Mouse (Mus musculus) limb, embryonic 15.5 days (tissue): ENCODE data around the gene Fntb. TPM values are rescaled to one million over a fixed set of nuclear protein-coding genes. Genes with fewer than 3 reads are reported as not detected.

Experiments used
- ATAC-seq: fragments of 200-750 bp; cut with Nextera tagmentation; 2 replicates; pipeline ENCODE4 v1.8.0; 2017; ENCODE audit warnings: low read depth, moderate TSS enrichment; ENCODE audit not compliant: insufficient number of reproducible peaks, low FRiP score, low TSS enrichment
- H3K27ac ChIP-seq: fragments of 300-500 bp; sonication (generic); 2 replicates; pipeline ENCODE4 v1.5.1; 2015; ENCODE audit warnings: moderate library complexity, mild to moderate bottlenecking, inconsistent platforms
- H3K27me3 ChIP-seq: fragments of 300-500 bp; sonication (generic); 2 replicates; pipeline ENCODE4 v1.6.1; 2015; ENCODE audit warnings: inconsistent platforms
- H3K36me3 ChIP-seq: fragments of 300-500 bp; sonication (generic); 2 replicates; pipeline ENCODE4 v1.6.1; 2015; ENCODE audit warnings: inconsistent platforms
- H3K4me1 ChIP-seq: fragments of 300-500 bp; sonication (generic); 2 replicates; pipeline ENCODE4 v1.6.1; 2015; ENCODE audit warnings: inconsistent platforms
- H3K4me2 ChIP-seq: fragments of 300-500 bp; sonication (generic); 2 replicates; pipeline ENCODE4 v1.6.1; 2015; ENCODE audit warnings: mild to moderate bottlenecking, inconsistent platforms
- H3K4me3 ChIP-seq: fragments of 300-500 bp; sonication (generic); 2 replicates; pipeline ENCODE4 v1.5.1; 2015; ENCODE audit warnings: mild to moderate bottlenecking, inconsistent platforms
- H3K9ac ChIP-seq: fragments of 300-500 bp; sonication (generic); 2 replicates; pipeline ENCODE4 v1.6.1; 2015; ENCODE audit warnings: inconsistent platforms
- H3K9me3 ChIP-seq: fragments of 300-500 bp; sonication (generic); 2 replicates; pipeline ENCODE4 v1.6.1; 2016; ENCODE audit warnings: inconsistent platforms
- WGBS: fragments of 180-500 bp; shearing (Covaris S2); methylation state at CpG from one replicate; pipeline ENCODE4 v1.1.7; 2015; 5-methylcytosine and 5-hydroxymethylcytosine counted together
- polyA plus RNA-seq: library from polyadenylated mRNA; unstranded; fragments of >200 nt; fragmentation: Nextera tagmentation; extraction: Ambion mirVana; gene quantifications from 2 replicates; pipeline ENCODE4 v1.2.1, GENCODE M21; 2015

Fntb gene
- polyA plus RNA-seq, 1 experiment from 2014 or later = 47.7 TPM

DNA sequence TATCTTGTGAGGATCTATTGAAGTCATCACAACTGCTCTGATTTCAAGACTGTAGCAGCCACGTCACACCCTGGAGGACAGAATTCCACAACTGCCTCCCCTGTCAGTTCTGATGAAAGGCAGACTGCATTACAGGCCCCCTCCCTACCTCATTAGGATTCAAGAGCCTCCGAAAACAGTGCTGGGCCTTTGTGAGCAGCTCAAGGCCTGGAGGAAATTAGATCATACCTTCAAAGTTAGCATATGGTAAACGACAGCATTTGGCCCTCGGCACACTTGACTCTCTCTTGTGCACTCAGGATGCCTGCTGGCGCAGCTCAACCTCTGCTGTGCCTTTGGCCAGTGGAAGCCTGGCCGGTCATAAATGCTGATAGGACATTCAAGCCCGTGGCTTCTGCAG lies 130.4 kb downstream of the Fntb start:
- WGBS = 30% methylated on average over 7 of the region's 7 CpGs
- Histone ChIP-seq H3K36me3 (peaks cover 33% of the 10 kb centered on the region), H3K4me2 (no peak overlapping the region), H3K27me3 (no peaks in the 10 kb centered on the region), H3K4me3 (no peak overlapping the region), H3K9me3 (no peaks in the 10 kb centered on the region), H3K27ac (0 out of 2 replicates have a peak overlapping the region, but pooled peaks have one; percentile 22), H3K4me1 (peaks cover 15% of the 10 kb centered on the region; the same call in 1 of the 2 replicates), H3K9ac (no peak overlapping the region)
- ATAC-seq = 0 out of 2 replicates have a peak, but pooled peaks have one; percentile 23

DNA sequence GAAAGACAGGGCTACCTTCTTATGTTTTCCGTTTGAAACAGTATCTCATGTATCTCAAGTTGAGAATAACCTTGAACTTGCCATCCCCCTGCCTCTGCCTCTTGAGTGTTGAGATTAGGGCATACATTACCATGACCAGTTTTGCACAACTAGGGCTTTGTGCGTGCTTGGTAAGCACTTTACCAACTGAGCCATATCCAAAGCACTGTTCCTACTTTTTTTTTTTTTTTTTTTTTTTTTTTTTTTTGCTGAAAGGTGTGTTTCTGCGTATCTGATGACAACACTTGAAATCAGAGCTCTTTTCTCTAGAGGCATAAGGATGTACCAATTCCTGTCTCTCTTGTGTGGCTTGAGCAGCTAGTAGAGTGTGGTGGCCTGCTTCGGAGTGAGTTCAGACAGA lies 131.2 kb downstream of the Fntb start:
- Histone ChIP-seq H3K9me3 (no peaks in the 10 kb centered on the region), H3K4me2 (no peak overlapping the region), H3K36me3 (peaks cover 25% of the 10 kb centered on the region), H3K4me1 (peaks cover 15% of the 10 kb centered on the region; the same call in 1 of the 2 replicates), H3K27me3 (no peaks in the 10 kb centered on the region), H3K27ac (no peak overlapping the region), H3K9ac (no peak overlapping the region), H3K4me3 (no peak overlapping the region)
- no peak for ATAC-seq
- WGBS = 88% methylated on average over 4 of the region's 4 CpGs

DNA sequence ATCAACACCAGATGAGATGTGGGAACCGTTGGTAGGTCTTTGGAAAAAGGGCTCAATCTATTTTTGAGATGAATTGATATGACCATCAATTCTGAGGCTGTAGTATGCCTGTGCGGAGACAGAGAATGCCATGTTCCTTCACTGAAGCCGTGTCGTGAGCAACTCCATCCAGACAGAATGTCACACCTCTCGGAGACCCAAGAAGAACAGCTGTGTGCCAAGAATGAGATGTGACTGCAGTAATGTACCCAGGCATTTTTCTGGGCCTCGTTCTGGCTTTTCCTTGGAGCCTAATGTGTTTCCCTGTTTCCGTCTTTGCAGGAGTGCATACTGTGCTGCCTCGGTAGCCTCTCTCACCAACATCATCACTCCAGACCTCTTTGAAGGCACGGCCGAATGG lies 131.6 kb downstream of the Fntb start:
- H3K27me3 ChIP-seq = no peaks in the 10 kb centered on the region
- WGBS = 50% methylated on average over 10 of the region's 10 CpGs
- ATAC-seq = no peak

DNA sequence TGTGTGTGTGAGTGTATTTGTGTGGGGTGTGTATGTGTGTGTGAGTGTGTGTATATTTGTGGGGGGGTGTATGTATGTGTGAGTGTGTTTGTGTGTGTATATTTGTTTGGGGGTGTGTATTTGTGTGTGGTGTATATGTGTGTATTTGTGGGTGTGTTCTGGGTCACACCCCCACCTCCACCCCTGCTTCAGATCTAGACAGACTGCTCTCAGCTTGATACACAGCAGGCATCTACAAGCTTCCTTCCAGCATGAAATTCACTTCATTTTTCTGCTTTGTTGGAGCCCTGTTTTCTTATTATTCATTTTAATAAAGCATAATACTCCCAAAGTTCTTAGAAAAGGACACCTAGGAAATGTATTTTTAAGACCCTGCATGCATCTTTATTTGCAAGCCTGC lies 132.8 kb downstream of the Fntb start:
- Histone ChIP-seq H3K4me1 (peaks cover 15% of the 10 kb centered on the region; the same call in 1 of the 2 replicates), H3K4me2 (no peak overlapping the region), H3K9ac (no peak overlapping the region), H3K9me3 (no peaks in the 10 kb centered on the region), H3K27ac (no peak overlapping the region), H3K4me3 (no peak overlapping the region), H3K36me3 (peaks cover 18% of the 10 kb centered on the region; the same call in 1 of the 2 replicates), H3K27me3 (no peaks in the 10 kb centered on the region)
- ATAC-seq = no peak

More for the DNA sequence above, 131.6 kb downstream of the Fntb start:
- Histone ChIP-seq H3K9me3 (no peaks in the 10 kb centered on the region), H3K4me3 (no peak overlapping the region), H3K27ac (peak overlapping the region; percentile 50; the same call in 1 of the 2 replicates), H3K9ac (no peak overlapping the region), H3K4me2 (no peak overlapping the region), H3K36me3 (peaks cover 22% of the 10 kb centered on the region), H3K4me1 (peaks cover 15% of the 10 kb centered on the region; the same call in 1 of the 2 replicates)

DNA sequence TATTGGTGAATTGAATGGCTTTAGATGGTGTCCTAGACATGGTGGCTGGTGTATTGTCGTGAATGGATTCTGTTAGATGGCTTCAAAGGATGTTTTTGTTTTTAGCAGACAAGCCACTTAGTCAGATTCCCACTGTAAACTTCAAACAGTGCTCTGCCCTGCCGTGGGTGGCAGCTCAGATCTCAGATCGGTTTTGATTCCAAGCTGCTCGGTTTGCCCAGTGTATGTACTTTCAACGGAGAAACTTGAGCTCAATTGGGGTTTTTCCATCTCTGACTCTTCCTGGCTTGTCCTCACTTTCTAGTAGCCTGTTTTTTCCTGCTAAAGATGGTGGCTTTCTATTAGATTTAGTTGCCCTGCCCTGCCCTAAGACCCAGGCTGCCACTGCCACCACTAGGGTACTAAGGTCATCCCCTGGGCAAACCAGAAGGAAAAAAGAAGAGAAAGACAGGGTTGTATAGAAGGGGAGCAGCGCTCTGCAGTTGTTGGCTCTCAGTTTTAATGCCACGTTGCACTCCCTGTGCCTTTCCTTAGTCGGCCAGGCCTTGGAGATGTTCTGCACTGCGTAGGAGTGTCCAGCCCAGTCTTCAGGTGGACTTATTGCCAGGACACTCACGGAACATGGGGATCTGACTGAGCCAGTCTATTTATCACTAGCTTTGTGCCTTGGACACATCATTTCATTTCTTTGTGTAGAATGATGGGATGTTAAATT lies 134.0 kb downstream of the Fntb start:
- no peak overlapping the region for H3K9ac ChIP-seq
- peaks cover 18% of the 10 kb centered on the region; the same call in 1 of the 2 replicates for H3K36me3 ChIP-seq
- no peak overlapping the region for H3K4me2 ChIP-seq

DNA sequence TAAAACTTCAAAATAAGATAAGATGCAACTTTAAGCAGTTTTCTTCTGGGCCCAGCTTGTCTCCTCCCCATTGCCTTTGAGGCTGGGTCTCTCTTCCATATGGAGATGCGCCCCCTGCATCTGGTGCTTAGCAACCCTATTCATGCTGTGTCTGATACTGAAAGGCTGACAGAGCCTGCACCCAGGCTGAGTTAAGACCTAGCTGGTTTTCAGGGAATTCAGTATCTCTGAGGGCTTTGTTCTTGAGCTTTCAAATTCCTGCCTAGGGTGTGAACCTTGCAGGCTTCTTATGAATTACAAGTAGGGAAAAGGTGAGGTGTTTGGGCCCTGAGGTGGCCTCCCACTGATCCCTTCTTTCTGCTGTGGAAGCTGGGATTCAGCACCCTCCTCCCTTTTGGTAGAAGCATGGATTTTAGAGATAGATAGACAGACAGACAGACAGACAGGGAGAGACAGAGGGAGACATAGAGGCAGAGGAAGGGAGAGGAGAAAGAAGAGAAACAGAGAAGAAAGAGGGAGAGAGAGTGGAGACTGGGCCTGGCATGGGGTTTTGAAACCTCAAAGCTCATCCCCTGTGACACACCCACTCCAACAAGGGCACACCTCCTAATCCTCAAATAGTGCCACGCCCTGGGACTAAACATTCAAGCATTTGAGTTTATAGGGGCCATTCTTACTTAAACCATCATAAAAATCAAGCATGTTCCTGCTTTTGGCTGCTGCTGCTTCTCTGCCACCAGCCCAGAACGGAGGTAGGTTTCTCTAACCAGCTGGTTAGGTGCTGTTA lies 136.3 kb downstream of the Fntb start:
- WGBS = 78% methylated on average over 3 of the region's 3 CpGs
- Histone ChIP-seq H3K4me1 (peaks cover 2% of the 10 kb centered on the region; the same call in 1 of the 2 replicates), H3K9me3 (no peaks in the 10 kb centered on the region), H3K4me3 (no peak overlapping the region), H3K27ac (no peak overlapping the region), H3K27me3 (no peaks in the 10 kb centered on the region), H3K36me3 (peaks cover 22% of the 10 kb centered on the region), H3K9ac (no peak overlapping the region), H3K4me2 (no peak overlapping the region)
- no peak for ATAC-seq

More for the DNA sequence above, 134.0 kb downstream of the Fntb start:
- Histone ChIP-seq H3K9me3 (no peaks in the 10 kb centered on the region), H3K4me3 (no peak overlapping the region), H3K27ac (no peak overlapping the region), H3K27me3 (no peaks in the 10 kb centered on the region), H3K4me1 (peaks cover 15% of the 10 kb centered on the region; the same call in 1 of the 2 replicates)
- WGBS = 85% methylated on average over 10 of the region's 10 CpGs
- ATAC-seq = no peak

DNA sequence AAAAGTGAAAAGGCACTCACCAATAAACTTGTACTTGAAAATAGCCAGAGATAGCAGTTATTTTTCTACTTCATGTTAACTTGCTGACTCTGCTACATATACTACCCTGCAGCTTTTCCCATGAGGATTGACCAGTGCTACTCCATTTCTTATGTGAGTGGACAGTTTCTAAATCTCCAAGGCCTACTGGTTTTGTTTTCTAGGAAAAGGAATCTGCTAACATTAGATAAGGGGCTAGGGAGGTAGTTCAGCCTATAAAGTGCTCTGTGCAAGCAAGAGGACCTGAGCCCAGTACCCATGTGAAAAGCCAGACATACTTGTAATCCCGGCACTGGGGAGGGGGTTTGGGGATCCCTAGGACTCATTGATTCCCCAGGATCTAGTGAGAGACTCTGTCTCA lies 140.9 kb downstream of the Fntb start:
- 84% methylated on average over 1 of the region's 1 CpGs for WGBS
- Histone ChIP-seq H3K4me3 (no peak overlapping the region), H3K4me2 (no peak overlapping the region), H3K27ac (no peak overlapping the region), H3K4me1 (no peaks in the 10 kb centered on the region), H3K9ac (no peak overlapping the region), H3K36me3 (peaks cover 39% of the 10 kb centered on the region), H3K9me3 (no peaks in the 10 kb centered on the region), H3K27me3 (no peaks in the 10 kb centered on the region)
- ATAC-seq = no peak

DNA sequence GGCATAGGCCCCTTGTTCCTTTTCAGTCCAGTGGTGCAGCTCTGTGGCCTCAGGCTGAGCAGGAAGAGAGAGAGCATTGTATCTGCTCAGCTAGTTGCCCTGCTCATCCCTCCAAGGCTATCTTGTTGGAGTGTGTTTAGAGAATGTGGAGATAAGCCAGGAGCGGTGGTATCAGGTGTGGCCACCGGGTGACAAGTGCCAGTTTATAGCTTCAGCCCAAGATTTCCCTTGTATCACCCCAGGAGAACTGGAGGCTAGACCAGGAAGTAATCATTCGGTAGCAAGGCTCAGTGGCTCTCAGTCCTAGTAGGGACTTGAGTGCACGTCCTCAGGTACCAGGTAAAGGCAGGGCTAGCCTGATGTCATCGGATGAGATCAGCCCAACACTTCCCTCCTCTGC lies 143.8 kb downstream of the Fntb start:
- H3K36me3 ChIP-seq = peaks cover 48% of the 10 kb centered on the region
- 91% methylated on average over 5 of the region's 5 CpGs for WGBS
- H3K27me3 ChIP-seq = no peaks in the 10 kb centered on the region
- H3K4me3 ChIP-seq = no peak overlapping the region
- no peaks in the 10 kb centered on the region for H3K9me3 ChIP-seq
- H3K27ac ChIP-seq = no peak overlapping the region
- H3K4me2 ChIP-seq = no peak overlapping the region
- no peak for ATAC-seq
- H3K4me1 ChIP-seq = no peaks in the 10 kb centered on the region
- no peak overlapping the region for H3K9ac ChIP-seq

DNA sequence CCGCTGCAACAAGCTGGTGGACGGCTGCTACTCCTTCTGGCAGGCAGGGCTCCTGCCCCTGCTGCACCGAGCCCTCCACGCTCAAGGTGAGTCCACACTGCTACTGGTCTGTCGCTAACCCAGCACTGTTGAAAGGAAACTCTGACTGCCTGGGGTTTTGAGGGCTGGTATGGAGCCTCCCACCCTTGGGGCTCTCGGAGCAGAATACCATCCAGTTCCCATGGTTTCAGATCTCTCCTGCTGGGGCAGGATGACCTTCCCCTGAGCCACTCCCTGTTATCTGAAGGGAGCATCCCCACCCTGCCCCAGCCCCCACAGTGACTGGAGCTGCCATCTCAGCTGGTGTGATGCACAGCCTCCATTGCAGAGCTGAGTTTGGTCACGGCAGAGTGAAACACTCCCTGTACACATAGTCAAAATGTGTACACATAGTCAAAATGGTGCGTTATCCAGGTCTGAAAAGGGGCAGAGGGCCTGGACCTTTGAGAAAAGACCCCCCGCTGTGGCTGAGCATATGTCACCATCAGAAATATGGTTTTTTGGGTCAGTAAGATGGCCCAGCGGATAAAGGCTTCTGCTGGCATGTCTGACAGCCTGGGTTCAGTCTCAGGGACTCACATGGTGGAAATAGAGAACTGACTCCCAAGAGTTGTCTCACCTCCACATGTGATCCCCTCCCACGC lies 145.0 kb downstream of the Fntb start:
- Histone ChIP-seq H3K4me3 (no peak overlapping the region), H3K27ac (no peak overlapping the region), H3K27me3 (no peaks in the 10 kb centered on the region), H3K4me1 (no peaks in the 10 kb centered on the region), H3K9me3 (no peaks in the 10 kb centered on the region), H3K36me3 (peaks cover 52% of the 10 kb centered on the region), H3K9ac (no peak overlapping the region), H3K4me2 (no peak overlapping the region)
- no peak for ATAC-seq
- WGBS = 89% methylated on average over 11 of the region's 11 CpGs

DNA sequence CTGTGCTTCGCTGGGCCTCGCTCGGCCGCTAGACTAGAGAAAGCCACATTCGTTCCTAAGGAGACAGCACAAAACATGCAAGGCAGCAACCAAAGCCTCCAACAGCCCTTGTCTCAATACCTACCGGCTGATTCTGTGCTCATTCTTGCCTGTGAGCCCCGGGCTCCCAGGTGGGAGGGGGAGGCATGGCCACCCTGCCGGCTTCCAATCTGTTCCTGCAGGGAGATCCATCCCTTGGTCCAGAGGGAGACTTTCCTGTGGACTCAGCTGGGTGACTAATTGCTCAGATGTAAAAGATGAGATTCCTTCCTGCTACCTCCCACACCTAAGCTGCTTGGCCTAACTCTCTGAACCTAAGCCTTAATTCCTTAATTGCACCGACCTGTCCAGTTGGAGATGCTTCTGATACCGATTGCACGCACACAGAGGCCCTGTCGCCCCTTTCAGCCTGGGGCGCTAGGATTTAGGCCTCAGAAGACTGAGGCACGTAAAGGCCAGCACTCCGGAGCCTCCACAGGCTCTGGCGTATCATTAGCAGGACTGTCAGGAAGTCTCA lies 145.9 kb downstream of the Fntb start:
- H3K36me3 ChIP-seq = peaks cover 57% of the 10 kb centered on the region
- no peak overlapping the region for H3K4me2 ChIP-seq
- H3K27ac ChIP-seq = no peak overlapping the region
- no peak overlapping the region for H3K9ac ChIP-seq
- no peak for ATAC-seq
- H3K4me1 ChIP-seq = no peaks in the 10 kb centered on the region
- no peak overlapping the region for H3K4me3 ChIP-seq
- H3K27me3 ChIP-seq = no peaks in the 10 kb centered on the region
- H3K9me3 ChIP-seq = no peaks in the 10 kb centered on the region
- WGBS = 72% methylated on average over 16 of the region's 16 CpGs

DNA sequence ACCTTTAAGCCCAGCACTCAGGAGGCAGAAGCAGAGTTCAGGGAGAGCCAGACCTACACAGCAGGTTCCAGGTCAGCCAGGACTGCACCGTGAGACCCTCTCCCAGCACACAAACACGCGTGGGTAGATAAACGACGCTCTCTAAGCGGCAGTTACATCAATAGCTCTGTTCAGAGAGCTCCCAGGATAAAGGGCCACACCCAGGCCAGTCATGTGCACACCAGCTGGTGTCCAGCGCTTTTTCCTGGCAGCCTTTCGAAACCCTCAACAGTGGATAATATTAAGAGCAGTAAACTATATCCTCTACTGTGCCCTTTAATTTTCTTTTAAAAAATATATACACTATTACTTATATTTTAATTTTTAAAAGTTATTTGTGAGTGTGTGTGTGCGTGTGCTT lies 146.8 kb downstream of the Fntb start:
- WGBS = 66% methylated on average over 9 of the region's 9 CpGs
- Histone ChIP-seq H3K9me3 (no peaks in the 10 kb centered on the region), H3K4me3 (no peak overlapping the region), H3K27ac (no peak overlapping the region), H3K9ac (no peak overlapping the region), H3K27me3 (no peaks in the 10 kb centered on the region), H3K4me1 (no peaks in the 10 kb centered on the region), H3K36me3 (peaks cover 61% of the 10 kb centered on the region), H3K4me2 (no peak overlapping the region)
- ATAC-seq = no peak
